Mouse (Mus musculus) kidney, postnatal 0 days (tissue): ENCODE measurements around the gene Olfr1145. TPM values are rescaled to one million over a fixed set of nuclear protein-coding genes. Genes with fewer than 3 reads are reported as not detected.

Experiments used
- ATAC-seq: fragments of 200-750 bp; cut with Nextera tagmentation; replicated peaks from 2 replicates; pipeline ENCODE4 v1.8.0; 2017; ENCODE audit warnings: low read depth, moderate number of reproducible peaks, moderate TSS enrichment, moderate library complexity; ENCODE audit not compliant: low FRiP score
- DNase-seq: peaks from one replicate; pipeline ENCODE4 v3.0.0-alpha.2; 2016; ENCODE audit warnings: low spot score
- H3K27ac ChIP-seq: fragments of 300-500 bp; sonication (generic); 2 replicates; pipeline ENCODE4 v1.5.1; 2014; ENCODE audit warnings: mild to moderate bottlenecking
- H3K27me3 ChIP-seq: fragments of 300-500 bp; sonication (generic); 2 replicates; pipeline ENCODE4 v1.6.1; 2014; ENCODE audit warnings: low read length, mixed read lengths; ENCODE audit not compliant: insufficient read depth
- H3K36me3 ChIP-seq: fragments of 300-500 bp; sonication (generic); 2 replicates; pipeline ENCODE4 v1.6.1; 2014; ENCODE audit warnings: low read length, mixed read lengths; ENCODE audit not compliant: insufficient read depth
- H3K4me1 ChIP-seq: fragments of 300-500 bp; sonication (generic); replicated peaks from 2 replicates; pipeline ENCODE4 v1.6.1; 2014; ENCODE audit warnings: antibody characterized with exemption, low read length, mixed read lengths; ENCODE audit not compliant: insufficient read depth
- H3K4me2 ChIP-seq: fragments of 300-500 bp; sonication (generic); 2 replicates; pipeline ENCODE4 v1.6.1; 2014; ENCODE audit warnings: mild to moderate bottlenecking, low read length, moderate library complexity, mixed read lengths
- H3K4me3 ChIP-seq: fragments of 300-500 bp; sonication (generic); replicated peaks from 2 replicates; pipeline ENCODE4 v1.5.1; 2014; ENCODE audit warnings: low read depth, low read length
- H3K9ac ChIP-seq: fragments of 300-500 bp; sonication (generic); 2 replicates; pipeline ENCODE4 v1.6.1; 2014; ENCODE audit warnings: low read depth, low read length
- H3K9me3 ChIP-seq: fragments of 300-500 bp; sonication (generic); replicated peaks from 2 replicates; pipeline ENCODE4 v1.6.1; 2016; ENCODE audit warnings: low read length, inconsistent platforms, mixed read lengths
- CTCF ChIP-seq: IDR thresholded peaks from 2 replicates; pipeline ENCODE4 v1.5.1; 2016; ENCODE audit warnings: antibody characterized with exemption, low read depth, mild to moderate bottlenecking, moderate library complexity
- WGBS: fragments of 180-500 bp; shearing (Covaris S2); extraction: QIAGEN DNeasy Blood & Tissue Kit; methylation state at CpG from one replicate; pipeline ENCODE4 v1.1.7; 2014; 5-methylcytosine and 5-hydroxymethylcytosine counted together
- polyA plus RNA-seq: library from polyadenylated mRNA; unstranded; fragments of >200 nt; fragmentation: Nextera tagmentation; extraction: Ambion mirVana; gene quantifications from 2 replicates; pipeline ENCODE4 v1.2.1, GENCODE M21; 2015

Olfr1145 gene
- polyA plus RNA-seq, 1 experiment from 2014 or later = not detected

- Histone ChIP-seq H3K27me3 (no peaks in the 10 kb centered on the region), H3K4me3 (no peak within 1 kb of the TSS), H3K9ac (no peak within 1 kb of the TSS), H3K36me3 (no peaks in the 10 kb centered on the region), H3K4me2 (no peak within 1 kb of the TSS), H3K9me3 (no peaks in the 10 kb centered on the region), H3K27ac (no peak within 1 kb of the TSS), H3K4me1 (no peaks in the 10 kb centered on the region)
- TF ChIP-seq CTCF = no peak
- DNase-seq = no peak
- 86% methylated on average over 1 of the region's 1 CpGs for WGBS
- ATAC-seq = no peak
Observed at GRCm38 (mm10) chr2:87855562-87855961, 45.9 kb downstream of the Olfr1145 start, which contains the start of gene Olfr1151. Gene Olfr1151 (plus strand): TSS chr2:87855862.

Other genes with a start within 250 kb of the Olfr1145 start
- not detected in 2 replicates for gene Olfr1129, start 235.9 kb upstream of the Olfr1145 start, polyA plus RNA-seq
- not detected in 2 replicates for gene Olfr1130, start 203.6 kb upstream of the Olfr1145 start, polyA plus RNA-seq
- gene Olfr1131, start 182.7 kb upstream of the Olfr1145 start, polyA plus RNA-seq = not detected in 2 replicates
- gene Olfr1132, start 172.3 kb upstream of the Olfr1145 start, polyA plus RNA-seq = not detected in 2 replicates
- gene Olfr1133, start 162.4 kb upstream of the Olfr1145 start, polyA plus RNA-seq = not detected in 2 replicates
- gene Olfr1134, start 151.4 kb upstream of the Olfr1145 start, polyA plus RNA-seq = not detected in 2 replicates
- gene Olfr1135, start 136.2 kb upstream of the Olfr1145 start, polyA plus RNA-seq = not detected in 2 replicates
- not detected in 2 replicates for gene Olfr1136, start 115.9 kb upstream of the Olfr1145 start, polyA plus RNA-seq
- gene Olfr1137, start 96.6 kb upstream of the Olfr1145 start, polyA plus RNA-seq = not detected in 2 replicates
- gene Olfr1138, start 69.8 kb upstream of the Olfr1145 start, polyA plus RNA-seq = not detected in 2 replicates
- not detected in 2 replicates for gene Olfr1140, start 66.1 kb upstream of the Olfr1145 start, polyA plus RNA-seq
- gene Olfr1141, start 55.8 kb upstream of the Olfr1145 start, polyA plus RNA-seq = not detected in 2 replicates
- gene Olfr152, start 30.3 kb upstream of the Olfr1145 start, polyA plus RNA-seq = not detected in 2 replicates
- gene Olfr1143, start 9.2 kb upstream of the Olfr1145 start, polyA plus RNA-seq = not detected in 2 replicates
- gene Olfr1148, start 20.7 kb downstream of the Olfr1145 start, polyA plus RNA-seq = not detected in 2 replicates
- not detected in 2 replicates for gene Olfr1150-ps1, start 34.2 kb downstream of the Olfr1145 start, polyA plus RNA-seq
- gene Olfr1151, start 46.0 kb downstream of the Olfr1145 start, polyA plus RNA-seq = not detected in 2 replicates
- not detected in 2 replicates for gene Olfr1152, start 56.7 kb downstream of the Olfr1145 start, polyA plus RNA-seq
- gene Olfr1153, start 85.1 kb downstream of the Olfr1145 start, polyA plus RNA-seq = not detected in 2 replicates
- gene Olfr1154, start 95.3 kb downstream of the Olfr1145 start, polyA plus RNA-seq = not detected in 2 replicates
- not detected in 2 replicates for gene Olfr1155, start 135.3 kb downstream of the Olfr1145 start, polyA plus RNA-seq
- not detected in 2 replicates for gene Olfr1156, start 143.3 kb downstream of the Olfr1145 start, polyA plus RNA-seq
- gene Olfr1157, start 158.5 kb downstream of the Olfr1145 start, polyA plus RNA-seq = not detected in 2 replicates
- not detected in 2 replicates for gene Olfr74, start 164.8 kb downstream of the Olfr1145 start, polyA plus RNA-seq
- not detected in 2 replicates for gene Olfr1158, start 180.3 kb downstream of the Olfr1145 start, polyA plus RNA-seq
- gene Olfr1160, start 198.4 kb downstream of the Olfr1145 start, polyA plus RNA-seq = not detected in 2 replicates
- gene Olfr1161, start 213.0 kb downstream of the Olfr1145 start, polyA plus RNA-seq = not detected in 2 replicates
- not detected in 2 replicates for gene Olfr73, start 227.9 kb downstream of the Olfr1145 start, polyA plus RNA-seq
- not detected in 2 replicates for gene Olfr1162, start 241.3 kb downstream of the Olfr1145 start, polyA plus RNA-seq